Mouse (Mus musculus) C2C12 (cell line): Measurements from ENCODE around the gene Ube2l3.

Experiments used
- CEBPB ChIP-seq: IDR thresholded peaks from one replicate; pipeline ENCODE4 v1.6.1; 2011; ENCODE audit warnings: low read depth, mild to moderate bottlenecking, control low read depth, moderate library complexity
- CTCF ChIP-seq: IDR thresholded peaks from one replicate; pipeline ENCODE4 v1.5.1; 2011; ENCODE audit not compliant: control insufficient read depth, insufficient read depth, insufficient read length
- FOSL1 ChIP-seq: IDR thresholded peaks from one replicate; pipeline ENCODE4 v1.8.0; 2011; ENCODE audit warnings: mild to moderate bottlenecking, low read length; ENCODE audit not compliant: poor library complexity, insufficient read depth, severe bottlenecking
- MAX ChIP-seq: IDR thresholded peaks from one replicate; pipeline ENCODE4 v1.6.1; 2011; ENCODE audit warnings: mild to moderate bottlenecking, control low read depth
- MYOD1 ChIP-seq: IDR thresholded peaks from one replicate; pipeline ENCODE4 v1.6.1; 2011; ENCODE audit warnings: low read depth; ENCODE audit not compliant: control insufficient read depth, insufficient read length
- MYOG ChIP-seq: IDR thresholded peaks from one replicate; pipeline ENCODE4 v1.6.1; 2011; ENCODE audit not compliant: control insufficient read depth, insufficient read length; ENCODE audit errors: extremely low read depth
- USF1 ChIP-seq: IDR thresholded peaks from one replicate; pipeline ENCODE4 v1.6.1; 2011; ENCODE audit warnings: low read depth, mild to moderate bottlenecking, control low read depth, moderate library complexity

DNA sequence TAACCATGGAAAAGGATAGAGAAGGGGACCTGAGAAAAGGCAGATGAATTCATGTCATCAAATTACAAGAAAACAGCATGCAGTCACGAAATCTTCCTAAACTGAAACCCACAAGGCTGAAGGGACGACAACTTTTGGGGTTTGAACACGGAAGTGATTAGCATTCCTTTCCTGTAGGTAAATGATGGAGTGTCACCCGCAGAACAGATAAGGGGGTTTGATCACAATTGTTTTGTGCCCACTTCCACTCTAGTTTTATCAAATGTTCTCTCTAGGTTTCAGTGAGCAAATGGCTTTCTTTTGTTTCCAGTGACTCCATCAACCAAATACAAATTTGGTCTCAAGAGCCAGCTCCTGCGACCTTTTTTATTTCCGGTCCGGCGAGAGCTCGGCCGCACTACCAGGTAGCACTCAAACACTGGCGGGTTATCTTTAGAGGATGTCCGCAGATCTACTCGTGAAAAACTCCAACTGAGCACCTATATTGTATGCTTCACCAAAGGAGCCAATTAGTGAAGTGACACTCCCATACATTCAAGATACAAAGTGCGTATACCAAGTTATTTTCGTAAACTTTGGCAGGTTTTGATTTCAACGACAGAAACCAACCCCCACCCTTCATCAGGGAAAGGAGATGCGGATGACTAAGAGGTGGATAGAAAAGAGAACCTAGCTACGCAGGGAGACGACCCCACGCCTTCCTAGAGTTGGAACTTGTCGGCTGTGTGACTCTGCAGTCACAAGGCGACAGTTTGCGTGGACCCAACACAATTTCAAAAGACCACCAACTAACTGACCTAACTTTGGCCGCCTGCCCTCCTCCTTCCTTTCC lies 2.1 kb downstream of the Ube2l3 start:
- TF ChIP-seq CTCF (no peak), MYOG (no peak), MYOD1 (no peak), MAX (no peak), FOSL1 (no peak), USF1 (no peak), CEBPB (no peak)
